Mouse (Mus musculus) CD4-positive helper T cell, adult 2 months (primary cell): ENCODE measurements around the gene Olfr1183.
"Not testable (repeated sequence)": the region's sequence is repeated elsewhere in the genome, so short reads cannot be mapped to it uniquely, and the experiment has no call there.

Experiments used
- DNase-seq: peaks from one replicate; pipeline ENCODE4 v3.0.0-alpha.2; 2012; ENCODE audit warnings: low read depth, missing footprints, low spot score

The Olfr1183 gene

GRCm38 (mm10) chr2:88454567-88454966 is at the start of gene Olfr1183:
Gene Olfr1183, plus strand, starts transcription at chr2:88454867.
- not testable (repeated sequence) for DNase-seq

GRCm38 (mm10) chr2:88406353-88406752 is 48.3 kb upstream of the Olfr1183 start, which contains the start of gene Olfr1179:
Gene Olfr1179, minus strand, starts transcription at chr2:88406453.
- no peak for DNase-seq

- DNase-seq, result no peak
These were observed 35.6 kb upstream of the Olfr1183 start, which contains the start of gene Olfr1180 for GRCm38 (mm10) chr2:88419051-88419450. Gene Olfr1180, minus strand, starts transcription at chr2:88419151.

GRCm38 (mm10) chr2:88426071-88426470 is 28.6 kb upstream of the Olfr1183 start, which contains the start of gene Olfr1181:
Gene Olfr1181, minus strand, starts transcription at chr2:88426171.
- no peak for DNase-seq

GRCm38 (mm10) chr2:88449031-88449430 is 5.6 kb upstream of the Olfr1183 start, which contains the start of gene Gm13757:
Gene Gm13757, minus strand, starts transcription at chr2:88449131.
- DNase-seq, result no peak

- no peak for DNase-seq
These were observed 28.6 kb downstream of the Olfr1183 start, which contains the start of gene Olfr1184 for GRCm38 (mm10) chr2:88483298-88483697. Gene Olfr1184, plus strand, starts transcription at chr2:88483598.

GRCm38 (mm10) chr2:88493020-88493419 is 38.4 kb downstream of the Olfr1183 start, which contains the start of gene Olfr1185-ps1:
Gene Olfr1185-ps1, plus strand, starts transcription at chr2:88493320.
- DNase-seq, result no peak

- DNase-seq, result no peak
These were observed 63.6 kb downstream of the Olfr1183 start, which contains the start of gene Olfr1186 for GRCm38 (mm10) chr2:88518251-88518650. Gene Olfr1186, plus strand, starts transcription at chr2:88518551.
